Mouse (Mus musculus) Muller cell, postnatal 12 days (primary cell): ENCODE data around the gene F5.
"Not testable (repeated sequence)": the region's sequence is repeated elsewhere in the genome, so short reads cannot be mapped to it uniquely, and the experiment has no call there.

Source experiments
- DNase-seq: peaks from one replicate; pipeline ENCODE4 v3.0.0-alpha.2; 2015; ENCODE audit errors: inconsistent ontology term

F5 gene

GRCm38 (mm10) chr1:164231937-164232570 is 80.4 kb downstream of the F5 start:
- DNase-seq = not testable (repeated sequence)

- no peak for DNase-seq
Observed at GRCm38 (mm10) chr1:164233447-164233846, 81.8 kb downstream of the F5 start.

- no peak for DNase-seq
Observed at GRCm38 (mm10) chr1:164235078-164235477, 83.4 kb downstream of the F5 start.

- peak; percentile 51 for DNase-seq
Observed at GRCm38 (mm10) chr1:164236078-164236477, 84.4 kb downstream of the F5 start.

GRCm38 (mm10) chr1:164241494-164241893 is 89.9 kb downstream of the F5 start:
- no peak for DNase-seq

- no peak for DNase-seq
Observed at GRCm38 (mm10) chr1:164242809-164243208, 91.2 kb downstream of the F5 start.

- DNase-seq = no peak
Observed at GRCm38 (mm10) chr1:164247442-164247841, 95.8 kb downstream of the F5 start.

GRCm38 (mm10) chr1:164247971-164248370 is 96.3 kb downstream of the F5 start:
- DNase-seq = no peak

GRCm38 (mm10) chr1:164248465-164249331 is 97.1 kb downstream of the F5 start, which contains the start of gene Slc19a2:
Gene Slc19a2, plus strand, starts transcription at chr1:164249046.
- peak; percentile 99 for DNase-seq

- no peak for DNase-seq
Observed at GRCm38 (mm10) chr1:164249332-164249711, 97.7 kb downstream of the F5 start.

GRCm38 (mm10) chr1:164250391-164251150 is 98.9 kb downstream of the F5 start:
- DNase-seq = peak; percentile 29

GRCm38 (mm10) chr1:164251438-164251837 is 99.8 kb downstream of the F5 start:
- DNase-seq = no peak

GRCm38 (mm10) chr1:164252551-164252950 is 100.9 kb downstream of the F5 start:
- DNase-seq = no peak

- no peak for DNase-seq
Observed at GRCm38 (mm10) chr1:164254836-164255235, 103.2 kb downstream of the F5 start.

GRCm38 (mm10) chr1:164260171-164261028 is 108.8 kb downstream of the F5 start:
- DNase-seq = no peak

GRCm38 (mm10) chr1:164261553-164261952 is 109.9 kb downstream of the F5 start:
- DNase-seq = peak; percentile 85
